Mouse (Mus musculus) ZHBTc4 (cell line): Measurements from ENCODE around the gene Irak2.

Experiments used
- DNase-seq: peaks from one replicate; pipeline ENCODE4 v3.0.0-alpha.2; 2011; ENCODE audit warnings: low read depth, low spot score

Irak2 gene

GRCm38 (mm10) chr6:113638302-113639040, at the start of gene Irak2:
Gene Irak2, plus strand, starts transcription at chr6:113638467.
- DNase-seq: peak; percentile 97

DNA sequence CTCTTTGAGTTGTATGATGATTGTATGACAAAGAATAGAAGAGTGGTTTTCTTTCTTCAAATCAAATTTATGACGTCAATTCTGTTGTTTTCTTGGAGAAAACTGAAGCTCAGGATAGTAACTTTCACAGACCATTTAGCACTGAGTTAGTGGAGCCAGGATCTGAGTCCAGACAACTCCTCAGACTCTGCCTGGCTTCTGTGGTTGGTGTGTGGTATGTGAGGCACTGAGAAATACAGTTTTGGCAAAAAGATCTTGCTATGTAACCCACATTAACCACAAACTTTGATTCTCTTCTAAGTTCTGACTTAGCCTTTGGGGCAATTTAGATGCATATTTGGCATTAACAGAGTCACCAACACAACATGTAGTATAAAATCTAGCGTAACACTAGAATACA, 45.6 kb upstream of the Irak2 start:
- DNase-seq: no peak

- DNase-seq: no peak
Observed at GRCm38 (mm10) chr6:113597945-113598344, 40.3 kb upstream of the Irak2 start.

- DNase-seq: no peak
Observed at GRCm38 (mm10) chr6:113599833-113600232, 38.4 kb upstream of the Irak2 start.

DNA sequence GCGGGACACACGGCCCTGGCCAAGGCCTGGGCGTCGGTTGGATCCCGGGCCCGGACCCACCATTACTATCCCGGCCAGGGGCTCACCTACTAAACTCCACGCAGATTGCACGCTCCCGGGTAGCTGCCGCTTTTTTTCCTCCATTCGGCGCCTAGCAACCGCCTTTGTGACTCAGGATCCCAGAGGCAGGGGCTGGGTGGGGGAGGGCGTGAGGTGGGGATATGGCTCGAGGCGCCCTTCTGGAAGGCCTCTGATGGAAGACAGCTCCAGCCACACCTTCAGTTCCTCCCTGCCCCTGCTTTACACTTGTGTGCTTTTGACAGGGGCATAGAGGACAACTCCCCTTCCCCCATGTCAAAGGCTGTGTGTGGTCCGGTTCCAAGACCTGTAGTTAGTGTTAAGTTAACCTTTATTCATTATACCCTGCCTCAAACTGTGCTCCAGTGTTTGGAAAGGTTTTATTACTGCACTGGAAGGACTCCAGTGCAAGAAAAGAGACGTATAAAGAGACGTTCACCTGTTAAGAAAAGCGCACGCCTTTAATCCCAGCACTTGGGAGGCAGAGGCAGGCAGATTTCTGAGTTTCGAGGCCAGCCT, 37.6 kb upstream of the Irak2 start, which contains the start of gene Fancd2os:
TSS of gene Fancd2os (minus strand) at position 173 of the 597 bp plus-strand sequence.
- DNase-seq: peak; percentile 92

GRCm38 (mm10) chr6:113602821-113603220, 35.4 kb upstream of the Irak2 start:
- DNase-seq: peak; percentile 71

DNA sequence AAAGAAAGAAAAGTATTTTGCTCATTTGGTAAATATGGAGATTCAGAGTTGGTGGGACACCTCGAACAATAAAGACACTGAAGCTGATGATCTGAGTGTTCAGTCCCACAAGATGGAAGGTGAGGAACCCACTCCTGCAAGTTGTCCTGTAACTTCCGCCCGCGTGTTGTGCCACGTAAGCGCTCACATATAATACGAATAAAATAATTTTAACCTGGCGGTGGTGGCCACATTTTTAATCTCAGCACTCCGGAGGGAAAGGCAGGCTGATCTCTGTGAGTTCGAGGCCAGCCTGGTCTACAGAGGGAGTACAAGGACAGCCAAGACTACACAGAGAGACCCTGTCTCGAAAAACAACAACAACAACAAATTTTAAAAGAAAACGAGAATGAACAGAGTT, 34.3 kb upstream of the Irak2 start:
- DNase-seq: no peak

- DNase-seq: peak; percentile 96
Observed at GRCm38 (mm10) chr6:113604432-113605223, 33.6 kb upstream of the Irak2 start, which contains the start of gene Brk1. Gene Brk1, plus strand, starts transcription at chr6:113604772.

- DNase-seq: peak; percentile 62
Observed at GRCm38 (mm10) chr6:113605224-113605545, 33.1 kb upstream of the Irak2 start.

DNA sequence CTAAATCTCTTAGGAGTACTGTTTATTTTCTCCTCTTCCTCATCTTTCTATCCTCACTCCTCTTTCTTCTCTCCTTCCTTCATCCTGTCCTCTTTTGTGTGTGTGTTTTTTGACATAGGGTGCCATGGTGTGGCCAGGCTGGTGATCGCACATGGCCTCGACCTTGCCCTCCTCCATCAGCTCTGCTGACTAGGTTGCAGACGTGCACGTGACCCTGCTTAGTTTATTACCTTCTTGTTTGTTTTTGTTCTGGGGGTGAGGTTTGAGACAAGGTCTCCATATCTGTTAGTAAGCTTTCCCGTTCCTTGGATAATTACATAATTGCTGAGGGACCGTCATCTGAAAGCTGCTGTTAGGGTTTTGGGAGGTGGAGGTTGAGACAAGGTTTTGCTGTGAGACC, 29.4 kb upstream of the Irak2 start:
- DNase-seq: no peak

- DNase-seq: no peak
Observed at GRCm38 (mm10) chr6:113609293-113609692, 29.0 kb upstream of the Irak2 start.

DNA sequence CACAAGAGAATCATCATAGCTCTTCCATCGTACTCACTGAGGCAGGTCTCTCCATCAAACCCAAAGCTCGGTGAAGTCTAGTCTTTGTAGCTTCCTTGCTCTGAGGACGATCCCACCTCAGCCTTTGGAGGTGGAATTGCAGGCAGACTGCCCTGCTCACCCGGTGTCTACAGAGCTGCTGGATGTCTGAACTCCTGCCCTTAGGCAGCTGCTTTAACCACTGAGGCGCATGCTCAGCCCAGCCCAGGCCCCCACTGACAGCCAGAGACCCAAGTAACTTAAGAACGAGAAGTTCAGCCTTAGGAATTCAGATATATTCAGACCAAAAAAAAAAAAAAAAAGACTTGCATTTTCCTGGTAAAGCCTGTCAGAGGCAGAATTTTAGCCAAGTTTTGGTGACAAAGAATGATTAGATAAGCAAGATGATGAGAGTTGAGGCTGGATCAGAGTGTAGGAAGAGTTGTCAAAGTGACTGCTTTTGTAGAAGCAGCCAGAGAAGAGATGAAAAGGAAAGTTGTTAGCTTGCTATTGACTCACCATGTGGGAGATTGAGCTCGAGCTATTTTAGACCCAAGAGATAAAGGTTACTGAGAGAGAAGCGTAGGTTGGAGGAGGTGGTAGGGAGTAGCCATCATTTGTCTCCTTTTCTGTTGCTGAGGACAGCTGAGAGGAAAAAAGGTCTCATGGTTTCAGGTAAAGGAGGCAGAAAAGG, 25.9 kb upstream of the Irak2 start:
- no peak for DNase-seq

GRCm38 (mm10) chr6:113614152-113614551, 24.1 kb upstream of the Irak2 start:
- DNase-seq: no peak

- no peak for DNase-seq
Observed at GRCm38 (mm10) chr6:113614997-113615396, 23.3 kb upstream of the Irak2 start.

- DNase-seq: no peak
Observed at GRCm38 (mm10) chr6:113615489-113615888, 22.8 kb upstream of the Irak2 start.

GRCm38 (mm10) chr6:113623386-113623785, 14.9 kb upstream of the Irak2 start:
- DNase-seq: no peak

DNA sequence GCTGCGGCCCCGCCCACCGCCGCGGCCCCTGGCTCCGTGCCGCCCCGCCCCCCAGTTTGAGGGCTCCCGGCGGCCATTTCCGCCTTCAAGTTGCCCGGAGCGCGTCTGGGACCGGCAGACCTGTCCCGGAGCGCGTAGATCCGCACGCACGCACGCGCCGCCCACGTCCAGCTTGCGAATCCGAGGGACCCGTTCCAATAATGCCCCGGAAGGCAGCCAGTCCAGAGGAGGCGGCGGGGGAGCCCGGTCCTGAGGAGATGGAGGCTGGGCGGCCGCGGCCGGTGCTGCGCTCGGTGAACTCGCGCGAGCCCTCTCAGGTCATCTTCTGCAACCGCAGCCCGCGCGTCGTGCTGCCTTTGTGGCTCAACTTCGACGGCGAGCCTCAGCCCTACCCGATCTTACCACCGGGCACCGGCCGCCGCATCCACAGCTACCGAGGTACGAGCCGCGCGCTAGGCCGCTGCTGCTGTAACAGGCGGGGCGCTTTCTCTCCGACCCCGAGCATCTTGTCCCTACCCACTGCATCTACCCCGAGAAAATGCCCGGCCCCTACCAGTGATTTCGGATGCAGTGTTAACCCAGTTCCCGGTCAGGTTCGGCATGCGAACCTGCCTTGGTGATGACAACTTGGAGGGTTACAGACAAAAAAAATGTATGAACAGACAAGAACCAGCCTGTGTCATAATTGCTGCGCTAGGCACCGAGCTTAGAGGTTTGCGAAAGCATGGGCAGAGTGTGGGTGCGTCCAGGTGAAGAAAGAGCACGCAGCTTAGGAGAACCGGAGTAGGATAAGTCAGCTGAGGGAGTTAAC, 14.1 kb upstream of the Irak2 start, which contains the start of gene Vhl:
TSS of gene Vhl (plus strand) at position 19 of the 811 bp plus-strand sequence.
- DNase-seq: peak; percentile 90

GRCm38 (mm10) chr6:113624989-113625770, 13.1 kb upstream of the Irak2 start:
- DNase-seq: no peak

GRCm38 (mm10) chr6:113630322-113630721, 7.9 kb upstream of the Irak2 start:
- no peak for DNase-seq

DNA sequence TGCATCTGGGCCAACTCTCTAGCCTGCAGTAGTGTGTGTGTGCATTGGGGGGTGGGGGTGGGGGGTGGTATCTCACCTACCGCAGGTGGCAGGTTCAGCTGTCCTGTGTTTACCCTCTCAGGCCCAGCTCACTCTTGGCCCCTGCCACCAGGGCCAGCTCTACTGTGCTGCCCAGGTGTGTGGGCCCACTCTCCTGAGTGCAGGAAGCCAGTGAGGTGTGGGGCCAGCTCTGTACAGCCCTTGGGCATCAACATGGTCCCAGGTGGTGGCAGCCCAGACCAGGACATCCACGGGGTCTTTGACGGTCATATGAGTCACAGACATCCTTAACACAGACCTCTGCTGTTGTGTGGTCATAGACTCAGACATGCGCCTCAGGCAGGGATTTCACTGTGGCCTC, 5.4 kb upstream of the Irak2 start:
- DNase-seq: no peak
